Mouse (Mus musculus) layer of hippocampus, adult 9-11 months (tissue): ENCODE results near the gene Cttnbp2nl.

Experiments used
- DNase-seq: peaks from one replicate; pipeline ENCODE4 v3.0.0; 2022

The Cttnbp2nl gene

DNA sequence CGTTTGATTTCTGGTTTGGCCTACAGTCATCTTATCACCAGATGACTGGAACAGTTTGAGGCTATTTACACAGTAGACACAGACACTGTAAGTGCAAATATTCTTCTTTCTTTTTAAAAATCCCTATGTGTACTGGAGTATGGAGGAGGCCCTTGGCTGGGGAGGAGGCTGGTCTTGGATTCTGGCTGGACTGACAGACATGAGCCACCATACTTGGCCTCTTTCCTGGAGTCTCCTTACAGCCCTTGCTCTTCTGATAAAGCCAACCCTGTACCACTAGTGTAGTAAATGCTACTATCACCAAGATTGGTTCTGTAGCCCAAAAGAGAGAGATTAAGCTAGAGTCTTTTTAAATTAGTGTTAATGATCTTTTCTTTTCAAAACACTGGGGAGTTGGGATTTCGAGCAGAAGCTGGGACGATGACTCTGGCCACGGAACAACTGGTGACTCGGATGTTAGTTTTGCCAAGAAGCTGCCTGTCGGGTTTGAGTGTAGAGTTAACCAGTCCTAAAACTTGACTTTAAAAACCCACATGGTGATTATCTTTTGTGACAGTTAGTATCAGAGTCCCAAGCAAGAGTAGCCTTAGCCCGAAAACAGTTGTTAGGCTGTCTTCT, 40.1 kb downstream of the Cttnbp2nl start:
- no peak for DNase-seq

- DNase-seq, result no peak
These were observed 41.1 kb downstream of the Cttnbp2nl start for GRCm38 (mm10) chr3:105011883-105012282.

DNA sequence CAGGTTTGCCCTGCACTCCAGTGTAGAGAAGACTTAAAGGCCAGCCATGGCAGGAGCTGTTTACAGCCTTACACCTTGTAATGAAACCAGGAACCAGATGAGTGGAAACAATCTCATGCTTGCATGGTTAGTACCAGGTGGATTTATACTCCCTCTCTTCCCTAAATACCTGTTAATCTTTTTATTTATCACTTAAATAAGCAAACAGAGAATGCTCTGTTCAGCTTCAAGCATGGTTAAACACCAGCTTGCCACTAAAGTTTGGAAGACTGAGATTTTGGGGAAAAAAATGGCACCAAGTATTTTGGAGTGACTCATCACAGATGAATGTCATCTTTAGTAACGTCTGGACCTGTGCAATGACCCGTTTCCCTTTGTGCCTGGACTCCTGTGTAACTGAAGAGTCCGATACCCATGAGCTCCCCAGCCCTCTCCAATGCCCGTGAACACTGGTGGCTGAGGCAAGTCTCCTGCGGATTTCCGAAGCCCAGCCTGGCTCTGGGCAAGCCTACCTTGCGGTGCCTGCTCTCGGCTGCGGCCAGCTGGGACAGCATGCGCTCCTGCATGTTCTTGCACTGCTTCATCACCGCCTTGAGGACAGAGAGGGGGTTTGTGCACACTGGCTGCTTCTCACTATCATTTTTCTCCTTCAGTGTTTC, 42.1 kb downstream of the Cttnbp2nl start:
- DNase-seq, result no peak

DNA sequence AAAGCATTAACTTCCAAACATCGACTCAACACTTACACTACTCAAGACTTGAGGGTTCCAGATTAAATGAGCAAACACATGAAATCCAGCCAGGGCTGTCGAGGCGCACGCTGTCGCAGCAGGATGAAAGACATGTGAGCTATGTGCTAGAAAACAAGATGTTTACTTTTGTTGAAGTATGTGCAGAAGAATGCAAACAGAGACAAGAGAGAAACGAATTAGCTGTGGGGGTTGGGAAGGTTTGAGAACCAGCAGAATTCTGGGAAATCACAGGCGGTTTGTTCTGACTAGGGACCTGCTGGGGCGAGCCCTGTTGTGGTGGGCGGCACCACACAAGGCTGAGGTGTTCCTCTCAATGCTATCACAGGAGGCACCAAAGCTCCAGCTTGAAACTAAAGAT, 44.9 kb downstream of the Cttnbp2nl start:
- no peak for DNase-seq

- no peak for DNase-seq
These were observed 46.8 kb downstream of the Cttnbp2nl start for GRCm38 (mm10) chr3:105006101-105006500.

GRCm38 (mm10) chr3:105005561-105006065, 47.3 kb downstream of the Cttnbp2nl start:
- peak; percentile 56 for DNase-seq

- no peak for DNase-seq
These were observed 47.9 kb downstream of the Cttnbp2nl start for GRCm38 (mm10) chr3:105005011-105005410.

- peak; percentile 82 for DNase-seq
These were observed 48.9 kb downstream of the Cttnbp2nl start for GRCm38 (mm10) chr3:105003960-105004463.

GRCm38 (mm10) chr3:105001374-105001773, 51.6 kb downstream of the Cttnbp2nl start:
- peak; percentile 40 for DNase-seq

DNA sequence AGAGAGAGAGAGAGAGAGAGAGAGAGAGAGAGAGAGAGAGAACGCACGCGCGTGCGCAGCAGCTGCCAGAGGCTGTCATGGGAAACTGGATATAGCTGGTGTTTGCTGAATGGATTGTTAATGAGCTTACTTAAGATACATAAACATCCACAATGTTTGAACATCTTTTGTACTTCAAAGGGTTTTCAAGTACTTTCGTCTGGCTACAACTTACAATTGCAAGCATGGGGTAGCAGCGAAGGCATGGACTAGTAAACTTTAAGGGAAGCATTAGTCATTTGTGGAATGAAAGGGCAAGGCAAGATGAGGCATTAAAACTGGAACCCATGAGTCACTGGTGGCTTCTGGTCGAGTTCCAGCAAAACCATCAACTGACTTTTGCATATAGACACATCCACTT, 52.4 kb downstream of the Cttnbp2nl start:
- no peak for DNase-seq

DNA sequence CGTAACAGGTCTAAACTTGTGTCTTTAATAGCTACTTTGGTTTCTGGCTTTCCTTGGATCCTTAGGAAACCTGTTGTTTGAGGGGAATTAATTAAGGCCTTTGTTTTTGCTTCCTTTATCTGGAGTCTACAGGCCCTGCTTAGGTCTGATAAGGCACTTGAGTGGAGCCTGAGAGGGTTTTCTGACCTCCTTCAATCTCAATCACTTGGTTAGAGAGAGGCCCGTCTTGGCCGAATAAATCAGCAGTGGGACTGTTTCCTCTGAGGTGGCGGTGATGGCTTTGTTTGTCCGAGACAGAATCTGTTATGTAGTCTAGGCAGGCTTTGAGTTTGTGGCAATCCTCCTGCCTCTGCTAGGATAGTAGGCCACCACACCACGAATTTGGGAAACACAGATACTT, 55.4 kb downstream of the Cttnbp2nl start:
- no peak for DNase-seq

GRCm38 (mm10) chr3:104995707-104996106, 57.2 kb downstream of the Cttnbp2nl start:
- no peak for DNase-seq

GRCm38 (mm10) chr3:104994415-104994841, 58.5 kb downstream of the Cttnbp2nl start:
- DNase-seq, result no peak

- DNase-seq, result peak; percentile 93
These were observed 59.1 kb downstream of the Cttnbp2nl start for GRCm38 (mm10) chr3:104993800-104994199.

DNA sequence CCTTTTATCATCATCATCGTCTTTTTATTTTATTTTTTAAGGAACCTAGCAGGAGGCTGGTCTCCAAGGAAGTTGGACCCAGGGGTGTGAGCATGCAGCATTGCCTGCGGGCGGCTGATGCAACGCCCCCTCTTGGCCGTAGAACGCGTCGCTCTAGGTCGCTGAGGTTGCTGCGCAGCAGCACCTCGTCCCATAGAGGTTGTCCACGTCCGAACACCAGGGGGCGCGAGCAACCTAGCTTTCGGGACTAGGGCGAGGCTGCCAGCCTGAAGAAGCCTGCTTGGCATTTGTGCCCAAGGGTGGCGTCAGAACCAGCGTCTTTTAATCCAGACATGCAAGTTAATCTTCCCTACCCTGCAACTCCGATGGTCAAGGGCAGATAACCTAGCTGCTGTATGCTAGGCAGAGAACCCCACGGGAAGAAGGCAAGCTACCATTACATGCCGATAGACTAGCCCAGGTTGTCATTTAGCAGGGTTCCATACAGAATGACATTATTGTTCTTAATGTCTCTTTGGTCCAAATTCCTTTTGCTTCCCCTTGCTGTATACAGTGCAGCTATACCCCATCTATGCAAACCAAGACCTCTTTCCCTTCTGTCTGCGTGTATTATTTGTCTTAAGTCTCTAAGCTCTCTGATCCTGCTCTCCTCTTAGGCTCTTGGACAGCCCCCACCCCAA, 60.1 kb downstream of the Cttnbp2nl start:
- peak; percentile 92 for DNase-seq

DNA sequence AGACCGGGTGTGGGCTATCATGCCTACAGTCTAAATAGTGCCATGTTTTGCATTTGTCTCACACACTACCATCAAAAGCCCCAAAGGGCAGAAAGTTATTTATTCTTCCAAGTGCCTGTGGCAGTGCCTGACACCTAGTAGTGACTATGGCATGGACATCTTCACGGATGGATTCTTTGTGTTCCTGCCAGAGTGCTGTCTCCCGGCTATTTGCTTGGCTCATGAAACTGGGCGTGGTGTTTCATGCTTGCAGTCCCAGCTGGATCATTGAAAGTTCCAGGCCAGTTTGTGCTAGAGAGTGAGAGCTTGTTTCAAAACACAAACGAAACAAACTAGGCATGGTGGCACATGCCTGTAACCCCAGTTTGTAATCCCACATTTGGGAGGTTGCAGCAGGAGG, 61.2 kb downstream of the Cttnbp2nl start:
- DNase-seq, result no peak

DNA sequence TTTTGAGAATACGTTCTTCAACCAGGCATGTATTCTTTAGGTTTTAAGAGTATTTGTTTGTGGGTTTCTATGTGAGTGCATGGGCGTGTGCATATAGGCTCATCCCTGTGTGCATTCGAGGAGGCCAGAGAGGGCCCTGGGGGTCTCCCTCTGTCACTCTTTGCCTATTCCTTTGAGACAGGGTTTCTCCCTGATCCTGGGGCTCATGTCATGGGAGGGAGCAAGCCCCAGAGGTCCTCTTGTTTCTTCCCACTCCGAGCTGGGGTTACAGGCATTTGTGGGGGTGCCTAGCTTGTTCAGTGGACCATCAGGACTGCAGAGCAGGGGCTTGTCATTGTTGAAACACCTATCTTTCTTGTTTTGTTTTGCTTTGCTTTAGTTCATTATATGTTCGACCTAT, 65.1 kb downstream of the Cttnbp2nl start:
- DNase-seq, result no peak

DNA sequence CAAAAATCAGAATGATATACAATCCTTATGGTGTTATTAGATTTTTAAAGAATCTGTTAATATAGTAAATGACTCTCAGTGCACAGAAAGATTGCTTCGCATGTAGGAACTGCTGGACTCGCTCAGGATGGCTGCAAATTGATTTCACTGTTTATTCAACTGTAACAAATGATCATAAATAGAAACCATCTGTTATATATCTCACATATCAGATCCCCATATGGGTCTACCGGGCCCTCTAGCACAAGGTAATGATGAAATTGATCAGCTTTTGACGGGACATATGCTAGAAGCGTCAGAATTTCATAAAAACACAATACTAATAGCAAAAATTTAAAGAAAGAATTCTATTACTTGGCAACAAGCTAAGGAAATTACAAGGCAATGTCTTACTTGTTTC, 73.2 kb downstream of the Cttnbp2nl start:
- no peak for DNase-seq

- DNase-seq, result peak; percentile 71
These were observed 85.2 kb downstream of the Cttnbp2nl start for GRCm38 (mm10) chr3:104967548-104968300.

DNA sequence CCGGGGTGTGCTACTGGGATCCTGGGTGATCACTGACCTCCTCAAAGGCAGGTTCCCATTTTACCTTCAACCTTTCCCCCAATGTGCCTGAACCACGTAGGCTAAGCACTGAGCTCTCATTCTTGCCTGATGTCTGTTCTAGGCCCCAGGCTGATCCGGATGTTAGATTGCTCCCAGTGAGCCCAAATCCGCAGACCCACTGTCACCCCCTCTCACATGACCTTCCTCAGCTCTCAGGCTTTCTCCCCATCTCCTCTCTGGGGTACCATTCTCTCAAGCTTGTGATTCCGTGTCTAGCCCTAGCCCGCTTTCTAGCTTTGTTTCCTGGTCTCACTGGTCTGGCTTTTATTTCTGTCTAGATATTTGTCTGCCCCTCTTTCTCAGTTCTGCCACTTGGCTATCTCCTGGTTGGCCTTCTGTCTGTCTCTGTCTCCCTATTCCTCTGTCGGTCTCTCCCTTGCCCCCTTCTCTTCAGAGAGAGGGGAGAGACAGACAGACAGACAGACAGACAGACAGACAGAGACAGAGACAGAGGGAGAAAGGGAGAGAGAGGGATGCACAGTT, 86.9 kb downstream of the Cttnbp2nl start:
- no peak for DNase-seq

GRCm38 (mm10) chr3:104965070-104965855, 87.7 kb downstream of the Cttnbp2nl start:
- DNase-seq, result no peak
